ENCODE assay signal across 29 mouse cellular contexts in the genomic region with DNA sequence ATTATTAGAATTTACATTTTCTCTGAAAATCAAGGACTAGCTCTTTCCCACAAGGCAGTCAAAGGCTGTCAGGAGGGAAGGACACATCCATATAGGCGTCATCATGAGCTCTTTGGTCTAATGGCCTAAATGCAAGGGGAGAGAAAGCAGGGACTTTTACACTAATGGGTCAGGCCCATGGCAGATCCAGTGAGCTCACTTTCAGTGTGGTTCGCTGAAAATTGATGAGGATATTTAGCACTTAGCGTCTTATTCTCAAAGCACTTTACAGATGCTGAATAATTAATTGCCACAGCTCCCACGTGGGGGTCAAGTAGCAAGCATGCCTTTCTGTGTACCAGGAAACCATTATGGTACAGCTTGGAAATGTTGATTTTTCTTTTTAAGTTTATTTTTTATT. TPM values are rescaled to one million over a fixed set of nuclear protein-coding genes. Genes with fewer than 3 reads are reported as not detected.
DNase-seq lines count a peak whose midpoint lies in the region; ATAC-seq and TF ChIP-seq lines count a peak whose summit lies in the region.
"Had no signal": no experiment of that assay in that cellular context is flagged by ENCODE, and none has a peak within 500 bp of the region (broad histone marks: within the 10 kb centered on the region; RNA-seq: fewer than 3 reads in every experiment).

No protein-coding gene starts in this region.

- H3K36me3 ChIP-seq in embryonic facial prominence, embryonic 14.5 days (ENCODE audit: control insufficient read depth, insufficient read depth, low read length): no peaks in the 10 kb centered on the region
- H3K36me3 ChIP-seq in embryonic facial prominence, embryonic 10.5 days (replicated peaks): no peaks in the 10 kb centered on the region
- no peaks in the 10 kb centered on the region for H3K36me3 ChIP-seq in hindbrain, embryonic 11.5 days (ENCODE audit: control insufficient read depth, insufficient read depth, low read length)
- no peaks in the 10 kb centered on the region for H3K36me3 ChIP-seq in hindbrain, postnatal 0 days (ENCODE audit: insufficient read depth, low read length)
- H3K36me3 ChIP-seq in neural tube, embryonic 12.5 days: no peaks in the 10 kb centered on the region
- H3K36me3 ChIP-seq: embryonic facial prominence, embryonic 15.5 days; heart, embryonic 12.5 days; heart, embryonic 15.5 days had no signal

- no peak overlapping the region for H3K4me2 ChIP-seq in embryonic facial prominence, embryonic 14.5 days (ENCODE audit: low read depth, low read length)
- H3K4me2 ChIP-seq in hindbrain, embryonic 11.5 days (replicated peaks; ENCODE audit: low read depth, low read length): no peak overlapping the region
- H3K4me2 ChIP-seq in hindbrain, postnatal 0 days (ENCODE audit: low read depth, low read length): no peak overlapping the region
- no peak overlapping the region for H3K4me2 ChIP-seq in neural tube, embryonic 12.5 days (replicated peaks)
- H3K4me2 ChIP-seq: embryonic facial prominence, embryonic 15.5 days; forebrain, embryonic 13.5 days; heart, embryonic 12.5 days; heart, embryonic 15.5 days had no signal

- TF ChIP-seq CTCF in hindbrain, postnatal 0 days (IDR thresholded peaks at IDR 0.05; ENCODE audit: low read depth): no peak

- no peaks in the 10 kb centered on the region for H3K27me3 ChIP-seq in embryonic facial prominence, embryonic 14.5 days (replicated peaks; ENCODE audit: control insufficient read depth, insufficient read depth, low read length)
- H3K27me3 ChIP-seq in embryonic facial prominence, embryonic 10.5 days (replicated peaks; ENCODE audit: low read depth, poor library complexity, severe bottlenecking): no peaks in the 10 kb centered on the region
- H3K27me3 ChIP-seq in hindbrain, embryonic 11.5 days (ENCODE audit: control insufficient read depth, insufficient read depth, low read length): no peaks in the 10 kb centered on the region
- H3K27me3 ChIP-seq in hindbrain, postnatal 0 days (ENCODE audit: insufficient read depth, low read length): no peaks in the 10 kb centered on the region
- no peaks in the 10 kb centered on the region for H3K27me3 ChIP-seq in neural tube, embryonic 12.5 days (replicated peaks)
- H3K27me3 ChIP-seq: embryonic facial prominence, embryonic 15.5 days; forebrain, embryonic 13.5 days; heart, embryonic 12.5 days; heart, embryonic 15.5 days had no signal

- no peak overlapping the region for H3K27ac ChIP-seq in embryonic facial prominence, embryonic 14.5 days (replicated peaks; ENCODE audit: low read depth, low read length)
- H3K27ac ChIP-seq in embryonic facial prominence, embryonic 10.5 days (replicated peaks): no peak overlapping the region
- H3K27ac ChIP-seq in hindbrain, embryonic 11.5 days (ENCODE audit: low read depth, low read length): no peak overlapping the region
- H3K27ac ChIP-seq in hindbrain, postnatal 0 days: no peak overlapping the region
- H3K27ac ChIP-seq in neural tube, embryonic 12.5 days: no peak overlapping the region
- H3K27ac ChIP-seq: embryonic facial prominence, embryonic 15.5 days; forebrain, embryonic 13.5 days; gastrocnemius, adult 2 months; heart, embryonic 15.5 days had no signal

- WGBS in embryonic facial prominence, embryonic 14.5 days: 61% methylated on average over 4 of the region's 4 CpGs
- 64% methylated on average over 4 of the region's 4 CpGs for WGBS in embryonic facial prominence, embryonic 10.5 days
- WGBS in hindbrain, embryonic 11.5 days: 60% methylated on average over 4 of the region's 4 CpGs
- WGBS in hindbrain, postnatal 0 days: 43% methylated on average over 4 of the region's 4 CpGs
- WGBS in neural tube, embryonic 12.5 days: 47% methylated on average over 4 of the region's 4 CpGs

- peak; percentile 37; the same call in 1 of the 2 replicates for ATAC-seq in embryonic facial prominence, embryonic 14.5 days (ENCODE audit: low read depth)
- ATAC-seq in hindbrain, embryonic 11.5 days (ENCODE audit: low FRiP score): peak; percentile 47; the same call in 1 of the 2 replicates
- no peak for ATAC-seq in hindbrain, postnatal 0 days
- ATAC-seq in neural tube, embryonic 12.5 days (ENCODE audit: low FRiP score, low read depth): peak; percentile 52
- ATAC-seq: activated CD4-positive, CD25-positive, alpha-beta regulatory T cell, adult 4 months; forebrain, embryonic 13.5 days; forebrain, embryonic 16.5 days; hindbrain, embryonic 16.5 days; inflammation-experienced regulatory T-cells, adult 6 months; intestine, postnatal 0 days had no signal

- H3K4me3 ChIP-seq in embryonic facial prominence, embryonic 14.5 days (ENCODE audit: low read depth, low read length): no peak overlapping the region
- no peak overlapping the region for H3K4me3 ChIP-seq in embryonic facial prominence, embryonic 10.5 days
- H3K4me3 ChIP-seq in hindbrain, embryonic 11.5 days (ENCODE audit: low read depth, low read length): no peak overlapping the region
- H3K4me3 ChIP-seq in hindbrain, postnatal 0 days (ENCODE audit: low read length): no peak overlapping the region
- H3K4me3 ChIP-seq in neural tube, embryonic 12.5 days: no peak overlapping the region
- H3K4me3 ChIP-seq: embryonic facial prominence, embryonic 15.5 days; forebrain, embryonic 13.5 days; gastrocnemius, adult 2 months; heart, embryonic 12.5 days; heart, embryonic 15.5 days had no signal

- no peaks in the 10 kb centered on the region for H3K9me3 ChIP-seq in embryonic facial prominence, embryonic 14.5 days (ENCODE audit: control insufficient read depth, low read length)
- no peaks in the 10 kb centered on the region for H3K9me3 ChIP-seq in embryonic facial prominence, embryonic 10.5 days
- H3K9me3 ChIP-seq in hindbrain, embryonic 11.5 days (ENCODE audit: control insufficient read depth, low read length): no peaks in the 10 kb centered on the region
- H3K9me3 ChIP-seq in hindbrain, postnatal 0 days (ENCODE audit: low read length): no peaks in the 10 kb centered on the region
- H3K9me3 ChIP-seq in neural tube, embryonic 12.5 days: no peaks in the 10 kb centered on the region
- H3K9me3 ChIP-seq: embryonic facial prominence, embryonic 15.5 days; forebrain, embryonic 13.5 days; heart, embryonic 12.5 days; heart, embryonic 15.5 days had no signal

- no peak for DNase-seq in embryonic facial prominence, embryonic 14.5 days (ENCODE audit: low spot score)
- DNase-seq in embryonic facial prominence, embryonic 10.5 days (ENCODE audit: low spot score): no peak
- no peak for DNase-seq in hindbrain, embryonic 11.5 days (ENCODE audit: low spot score)
- DNase-seq in hindbrain, postnatal 0 days (ENCODE audit: low spot score): no peak
- no peak for DNase-seq in neural tube, embryonic 10.5 days (ENCODE audit: extremely low spot score, low spot score)
- DNase-seq in retina, postnatal 1 day: peak; percentile 20
- DNase-seq in spleen, adult 12 weeks (ENCODE audit: low spot score): no peak
- DNase-seq: adrenal gland, adult 8-10 months; adrenal gland, postnatal 25 days; cerebellum, adult 11-12 months; cerebellum, adult 8-10 months; cerebellum, postnatal 10 days; cerebellum, postnatal 36 days; embryo, embryonic 11 days; gastrocnemius, adult 2 months; gastrocnemius, postnatal 14 days; heart, adult 18-20 months; heart, postnatal 14 days; heart, postnatal 4 days had no signal

- no peaks in the 10 kb centered on the region for H3K4me1 ChIP-seq in embryonic facial prominence, embryonic 14.5 days (ENCODE audit: control insufficient read depth, insufficient read depth, low read length)
- peaks cover 5% of the 10 kb centered on the region; the same call in 1 of the 2 replicates for H3K4me1 ChIP-seq in embryonic facial prominence, embryonic 10.5 days
- no peaks in the 10 kb centered on the region for H3K4me1 ChIP-seq in hindbrain, embryonic 11.5 days (replicated peaks; ENCODE audit: control insufficient read depth, insufficient read depth, low read length)
- no peaks in the 10 kb centered on the region for H3K4me1 ChIP-seq in hindbrain, postnatal 0 days (ENCODE audit: insufficient read depth, low read length)
- H3K4me1 ChIP-seq in neural tube, embryonic 12.5 days: no peaks in the 10 kb centered on the region
- H3K4me1 ChIP-seq: embryonic facial prominence, embryonic 15.5 days; forebrain, embryonic 13.5 days had no signal

- no peak overlapping the region for H3K9ac ChIP-seq in embryonic facial prominence, embryonic 14.5 days (ENCODE audit: low read depth, low read length)
- no peak overlapping the region for H3K9ac ChIP-seq in hindbrain, embryonic 11.5 days (ENCODE audit: low read depth, low read length)
- H3K9ac ChIP-seq in hindbrain, postnatal 0 days (replicated peaks; ENCODE audit: low read length): no peak overlapping the region
- no peak overlapping the region for H3K9ac ChIP-seq in neural tube, embryonic 12.5 days
- H3K9ac ChIP-seq: embryonic facial prominence, embryonic 15.5 days; forebrain, embryonic 13.5 days; heart, embryonic 12.5 days; heart, embryonic 15.5 days had no signal

RNA-seq across cellular contexts. Expression of gene Slc4a4, which starts 16.5 kb away (rescaled TPM):
- polyA plus RNA-seq in embryonic facial prominence, embryonic 14.5 days (2014; fragmentation: Nextera tagmentation; extraction: Ambion mirVana): 4.0 and 4.5 TPM in 2 replicates
- 1.7 TPM in 2 replicates for polyA plus RNA-seq in embryonic facial prominence, embryonic 10.5 days (2016; fragmentation: Nextera tagmentation; extraction: Ambion mirVana)
- 1.6 and 2.6 TPM in 2 replicates for polyA plus RNA-seq in hindbrain, embryonic 11.5 days (2014; fragmentation: Nextera tagmentation; extraction: Ambion mirVana)
- 68.8 and 73.0 TPM in 2 replicates for total RNA-seq in hindbrain, postnatal 0 days (2014; rRNA removed)
- 30.6 and 31.1 TPM in 2 replicates for polyA plus RNA-seq in hindbrain, postnatal 0 days (2015; fragmentation: Nextera tagmentation; extraction: Ambion mirVana)
- 2.6 and 3.9 TPM in 2 replicates for polyA plus RNA-seq in neural tube, embryonic 12.5 days (2016; fragmentation: Nextera tagmentation; extraction: Ambion mirVana)
